Mouse (Mus musculus) B cell, adult 2 months (primary cell): ENCODE data around the gene Telo2.
A peak's percentile ranks its signal among the peaks of the same experiment; 100 is the strongest.
"Not testable (repeated sequence)": the region's sequence is repeated elsewhere in the genome, so short reads cannot be mapped to it uniquely, and the experiment has no call there.

ENCODE experiments used
- DNase-seq, 2 experiments: peaks; one replicate each; pipeline ENCODE4 v3.0.0; 2022

Telo2 gene

DNA sequence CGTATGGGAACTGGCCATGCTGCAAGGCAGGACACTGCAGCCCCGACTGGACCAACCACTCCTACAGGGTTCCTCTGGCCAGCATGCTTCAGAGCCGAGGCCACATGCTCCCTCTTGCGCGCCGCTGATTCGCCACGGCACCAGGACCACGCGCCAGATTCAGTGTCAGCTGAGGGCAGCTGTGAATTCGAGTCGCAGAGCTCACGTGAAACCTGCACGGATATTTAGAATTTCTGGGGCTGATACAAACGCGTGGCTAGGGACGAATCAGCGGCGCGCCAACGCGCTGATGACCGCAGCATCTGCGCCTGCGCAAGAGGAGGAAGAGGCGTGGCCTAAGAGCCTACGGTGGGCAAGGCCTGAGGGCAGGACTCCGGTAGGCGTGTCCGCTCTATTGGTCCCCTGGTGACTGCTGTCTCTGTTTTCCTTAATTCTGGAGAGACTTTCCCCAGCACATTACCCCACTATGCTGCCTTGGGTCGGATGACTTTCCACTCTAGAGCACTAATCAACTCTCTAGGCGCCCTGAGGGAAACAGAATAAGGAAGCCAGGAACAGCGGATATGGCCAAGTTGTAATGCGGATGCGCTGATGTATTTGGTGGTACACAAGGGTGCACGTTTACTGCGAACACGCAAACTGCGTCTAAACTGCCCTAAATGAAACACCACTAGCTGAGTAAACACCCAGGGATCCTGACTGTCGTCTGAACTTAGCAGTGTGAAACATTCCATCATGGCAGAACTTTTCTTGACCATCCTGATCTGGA is at the start of gene Telo2:
Telo2 (minus strand) TSS at position 304 of the 769 bp plus-strand sequence.
- peak; percentile 94 for DNase-seq

DNA sequence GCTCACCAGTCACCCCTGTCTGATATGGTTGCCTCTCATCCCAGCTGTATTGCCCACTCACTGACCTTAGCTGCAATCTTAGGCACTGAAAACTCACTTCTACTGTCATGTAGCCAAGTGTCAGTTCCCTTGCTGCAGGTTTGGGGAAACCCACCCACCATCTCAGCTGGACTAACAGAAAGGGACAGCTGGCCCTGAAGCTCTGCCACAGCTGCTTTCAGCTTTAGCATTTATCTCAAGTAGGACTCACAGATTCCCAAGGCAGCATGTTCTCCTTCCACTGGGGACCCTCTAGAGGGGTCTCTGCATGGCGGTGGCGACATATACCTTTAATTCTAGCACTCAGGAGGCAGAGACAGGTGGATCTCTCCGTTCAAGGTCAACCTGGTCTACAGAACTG is 49.0 kb upstream of the Telo2 start:
- DNase-seq, result no peak

DNA sequence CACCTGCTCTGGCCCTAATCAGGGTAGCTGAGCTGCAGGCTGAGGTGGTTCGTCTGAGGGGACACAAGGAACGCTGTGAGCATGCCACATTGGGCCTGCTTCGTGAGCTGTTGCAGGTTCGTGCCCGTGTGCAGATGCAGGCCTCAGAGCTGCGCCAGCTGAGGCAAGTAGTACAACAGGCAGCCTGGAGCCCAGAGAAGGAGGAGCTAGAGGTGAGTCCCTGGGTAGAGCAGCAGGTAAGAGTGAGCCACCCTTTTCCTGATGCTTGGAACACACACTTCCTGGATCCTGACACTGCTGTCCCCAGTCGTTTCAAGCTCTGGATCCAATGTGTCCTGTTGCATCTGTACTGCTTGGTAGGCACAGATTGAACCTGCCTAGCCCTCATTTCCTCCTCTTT is 47.6 kb upstream of the Telo2 start:
- no peak for DNase-seq

DNA sequence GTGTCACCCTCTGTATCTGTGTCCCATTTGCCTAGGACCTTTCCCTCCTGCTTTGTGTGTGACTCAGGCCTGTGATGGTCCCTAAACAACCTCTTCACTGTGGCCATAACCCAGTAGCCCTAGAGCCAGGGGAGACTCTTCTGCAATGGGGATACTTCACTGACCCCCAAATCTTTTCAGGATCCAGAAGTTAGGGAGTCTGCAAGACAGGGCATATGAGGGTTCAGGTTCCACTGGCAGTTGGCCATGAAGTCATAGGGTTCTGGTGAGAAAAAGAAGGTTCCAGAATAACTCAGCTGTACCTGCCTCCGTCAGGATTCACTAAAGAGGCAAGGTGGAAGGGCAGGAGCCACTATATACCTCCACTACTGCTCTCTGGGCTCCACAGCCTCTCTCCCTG is 46.4 kb upstream of the Telo2 start, which contains the start of gene Ccdc154:
Ccdc154 (plus strand) TSS at position 301 of the 400 bp plus-strand sequence.
- DNase-seq, result no peak

DNA sequence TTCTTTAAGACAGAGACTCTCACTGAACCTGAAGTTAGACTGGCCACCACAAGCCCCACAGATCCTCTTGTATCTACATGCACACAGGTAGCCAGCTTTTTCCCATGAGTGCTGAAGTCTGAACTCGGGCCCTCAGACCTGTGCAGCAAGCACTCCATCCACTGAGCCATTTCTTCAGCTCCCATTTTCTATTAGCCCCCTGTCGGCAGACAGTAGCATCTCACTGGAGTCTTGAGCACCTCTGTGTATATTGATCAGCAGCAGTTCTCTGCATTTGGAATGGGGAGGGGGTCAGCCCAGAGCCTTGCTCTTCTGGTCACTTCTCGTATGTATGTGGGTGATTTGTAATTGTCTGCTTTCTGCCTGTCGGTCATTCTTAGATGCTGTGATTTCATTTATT is 24.2 kb upstream of the Telo2 start:
- no peak for DNase-seq

DNA sequence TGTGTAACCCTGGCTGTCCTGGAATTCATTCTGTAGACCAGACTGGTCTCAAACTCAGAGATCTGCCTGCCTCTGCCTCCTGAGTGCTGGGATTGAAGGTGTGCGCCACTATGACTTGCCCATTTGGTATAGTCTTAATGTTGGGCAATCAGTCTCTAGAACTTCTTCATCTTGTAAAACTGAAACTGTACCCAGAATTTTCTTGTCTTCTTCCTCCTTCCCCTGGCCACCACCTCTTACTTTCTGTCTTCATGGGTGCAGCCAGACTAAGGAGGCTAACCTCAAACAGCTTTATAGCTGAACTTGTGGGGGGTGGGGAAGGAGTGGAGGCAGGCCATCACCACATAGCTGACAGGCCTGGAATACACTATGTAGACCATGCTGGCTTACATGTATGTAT is 23.0 kb upstream of the Telo2 start:
- DNase-seq, result no peak

DNA sequence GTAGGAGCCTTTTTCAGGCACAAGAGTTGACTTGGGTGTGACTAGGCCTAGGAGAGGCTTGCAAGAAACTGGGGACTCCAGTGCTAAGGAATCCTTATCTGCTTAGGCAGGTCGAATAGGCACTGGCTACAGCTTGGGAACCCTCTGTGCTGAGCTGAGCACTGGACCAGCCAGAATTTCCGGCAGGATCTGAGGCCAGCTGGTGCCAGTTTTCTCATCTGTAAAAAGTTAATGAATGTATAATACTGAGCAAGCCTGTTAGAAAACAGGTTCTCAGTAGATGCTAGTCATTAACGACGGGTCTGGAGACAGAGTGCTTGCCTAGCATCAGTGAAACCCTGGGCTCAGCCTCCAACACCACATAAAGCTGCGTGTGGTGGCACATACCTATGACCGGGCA is 19.9 kb upstream of the Telo2 start:
- no peak for DNase-seq

DNA sequence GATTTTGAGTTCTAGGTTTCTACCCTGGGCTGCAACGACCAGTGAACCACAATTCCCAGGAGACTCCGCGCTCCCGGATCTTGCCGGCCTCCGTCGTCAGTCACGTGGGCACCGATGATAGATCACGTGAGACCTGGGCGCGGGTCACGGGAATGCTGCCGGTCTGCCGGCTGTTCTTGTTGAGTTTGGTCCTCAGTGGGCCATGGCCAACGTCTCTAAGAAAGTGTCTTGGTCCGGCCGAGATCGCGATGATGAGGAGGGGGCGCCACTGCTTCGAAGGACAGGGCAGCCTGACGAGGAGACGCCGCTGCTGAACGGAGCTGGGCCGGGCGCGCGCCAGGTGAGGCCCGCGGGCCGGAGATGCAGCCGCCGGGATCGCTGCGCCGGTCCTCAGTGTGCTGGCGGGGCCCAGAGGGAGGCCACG is 17.5 kb upstream of the Telo2 start, which contains the start of gene Clcn7:
Clcn7 (plus strand) TSS at position 117 of the 424 bp plus-strand sequence.
- peak; percentile 91 to 92 for DNase-seq

DNA sequence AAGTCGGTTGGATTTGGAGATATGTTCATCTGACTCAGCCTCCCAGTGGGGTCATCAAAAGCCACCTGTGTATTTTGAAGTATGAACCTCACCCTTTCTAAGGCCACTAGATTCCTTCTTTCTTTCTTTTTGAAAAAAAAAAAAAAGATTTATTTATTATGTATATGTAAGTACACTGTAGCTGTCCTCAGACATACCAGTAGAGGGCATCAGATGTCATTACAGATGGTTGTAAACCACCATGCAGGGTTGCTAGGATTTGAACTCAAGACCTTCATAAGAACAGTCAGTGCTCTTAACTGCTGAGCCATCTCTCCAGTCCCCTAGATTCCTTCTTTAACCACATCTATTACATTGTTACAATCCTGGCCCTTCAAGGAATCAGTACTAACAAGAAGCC is 14.3 kb upstream of the Telo2 start:
- no peak for DNase-seq

DNA sequence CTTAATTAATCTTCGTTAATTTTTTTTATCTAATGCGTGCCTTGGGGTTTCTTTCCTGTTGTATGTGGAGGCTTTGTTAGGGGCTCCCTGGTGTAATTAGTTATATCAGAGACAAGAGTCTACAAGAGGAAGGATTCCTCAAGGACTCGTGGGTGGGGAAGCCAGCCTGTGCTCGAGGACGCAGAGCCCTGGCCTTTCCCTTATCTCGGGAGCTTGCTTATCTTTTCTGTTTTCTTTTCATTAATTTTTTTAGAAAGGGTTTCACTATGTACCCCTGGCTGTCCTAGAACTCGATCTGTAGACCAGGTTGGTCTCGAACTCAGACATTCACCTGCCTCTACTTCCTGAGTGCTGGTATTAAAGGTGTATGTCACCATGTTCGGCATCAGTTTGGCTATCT is 11.9 kb upstream of the Telo2 start:
- no peak for DNase-seq

DNA sequence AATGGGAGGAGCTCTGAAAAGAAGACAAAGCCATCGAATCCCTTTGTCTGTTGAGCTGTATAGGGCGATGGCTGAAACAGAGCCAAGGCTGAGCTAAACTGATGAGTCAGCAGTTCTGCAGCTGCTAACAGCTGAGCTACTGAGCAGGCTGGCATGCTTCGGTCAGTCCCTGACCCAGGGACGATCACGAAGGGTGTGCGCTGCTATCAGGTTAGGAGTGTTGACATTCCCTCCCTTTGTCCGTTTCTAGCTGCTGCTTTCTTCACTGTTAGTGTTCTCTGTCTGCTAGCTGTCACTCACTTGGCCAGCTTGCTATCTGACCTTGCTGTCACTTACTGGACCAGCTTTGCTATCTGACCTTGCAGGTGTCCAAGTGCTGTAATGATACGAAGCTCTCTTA is 11.3 kb upstream of the Telo2 start:
- DNase-seq, result no peak

DNA sequence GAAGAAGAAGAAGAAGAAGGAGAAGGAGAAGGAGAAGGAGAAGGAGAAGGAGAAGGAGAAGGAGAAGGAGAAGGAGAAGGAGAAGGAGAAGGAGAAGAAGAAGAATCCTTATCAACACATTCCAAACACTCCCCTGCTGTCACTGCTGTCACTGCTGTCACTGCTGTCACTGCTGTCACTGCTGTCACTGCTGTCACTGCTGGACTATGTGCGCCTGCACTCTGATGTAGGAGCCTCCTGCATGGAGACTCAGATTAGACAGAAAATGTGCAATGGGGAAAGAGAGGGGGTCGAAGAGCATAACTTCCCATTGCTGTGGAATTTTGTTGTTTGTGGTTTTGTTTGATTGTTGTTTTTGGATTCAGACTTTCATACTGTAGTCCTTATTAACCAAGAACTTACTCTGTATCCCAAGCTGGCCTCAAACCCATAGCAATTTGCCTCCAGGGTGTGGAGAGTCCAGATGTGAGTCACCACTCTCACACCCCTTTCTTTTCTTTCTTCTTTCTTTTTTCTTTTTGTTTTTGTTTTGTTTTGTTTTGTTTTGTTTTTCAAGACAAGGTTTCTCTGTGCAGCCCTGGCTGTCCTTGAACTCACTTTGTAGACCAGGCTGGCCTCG is 9.8 kb upstream of the Telo2 start:
- DNase-seq, result not testable (repeated sequence)

DNA sequence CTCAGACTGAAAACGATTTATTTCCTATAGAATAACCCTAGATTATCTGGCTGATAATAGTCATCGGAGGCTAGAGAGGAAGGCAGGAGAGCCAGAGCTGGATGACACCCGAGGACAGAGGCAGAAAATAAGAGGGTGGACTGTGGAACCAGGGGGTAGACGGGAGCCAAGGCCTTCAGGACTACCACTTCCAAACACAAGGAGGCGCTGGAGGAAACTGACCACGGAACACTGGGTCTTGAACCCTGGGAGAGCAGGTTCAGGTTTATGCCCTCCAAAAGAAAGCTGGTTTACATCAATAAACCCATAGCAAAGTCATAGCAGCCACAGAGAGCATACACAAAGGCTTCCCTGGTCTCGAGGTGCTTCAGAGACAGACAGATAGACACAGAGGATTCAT is 8.2 kb upstream of the Telo2 start:
- peak; percentile 65 to 68 for DNase-seq

DNA sequence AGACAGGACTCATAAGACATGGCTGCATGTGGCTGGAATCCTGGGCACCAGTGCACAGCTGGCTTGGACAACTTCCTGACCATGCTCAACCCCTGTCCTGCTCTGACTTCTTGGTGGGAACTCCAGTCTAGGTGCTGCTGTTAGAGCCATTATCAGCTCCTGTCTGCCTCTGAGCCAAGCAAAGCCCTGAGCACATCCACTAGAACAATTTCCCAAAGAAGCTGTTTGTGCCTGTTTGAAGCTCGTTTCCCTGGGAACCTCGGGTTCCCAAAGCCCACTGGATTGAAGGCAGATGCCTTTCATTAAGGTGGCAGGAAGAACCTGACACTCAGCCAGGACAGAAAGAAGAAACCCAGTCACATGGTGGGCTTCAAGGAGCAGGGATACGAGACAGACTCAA is 4.6 kb upstream of the Telo2 start, which contains the start of gene Ptx4:
Ptx4 (plus strand) TSS at position 355 of the 400 bp plus-strand sequence.
- DNase-seq, result no peak

DNA sequence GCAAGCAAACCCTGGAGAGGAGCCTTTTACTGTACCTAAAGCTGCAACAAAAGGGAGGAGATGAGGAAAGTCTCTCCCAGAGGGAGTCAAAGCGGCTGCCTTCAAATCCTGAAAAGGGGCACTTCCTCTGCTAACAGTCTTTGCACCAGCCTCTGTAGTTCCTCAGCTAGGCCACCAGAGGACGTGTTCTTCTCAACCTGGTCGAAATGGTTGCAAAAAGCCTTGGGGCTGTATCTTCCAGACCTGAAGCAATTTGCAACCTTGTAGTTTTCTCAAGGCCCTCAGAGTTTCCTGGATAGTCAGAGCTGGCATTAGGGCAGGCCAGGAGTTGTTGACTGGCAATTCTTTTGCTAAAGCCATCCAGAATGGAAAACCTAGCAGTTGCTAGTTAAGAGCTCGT is 1.5 kb upstream of the Telo2 start:
- DNase-seq, result peak; percentile 63 to 67

DNA sequence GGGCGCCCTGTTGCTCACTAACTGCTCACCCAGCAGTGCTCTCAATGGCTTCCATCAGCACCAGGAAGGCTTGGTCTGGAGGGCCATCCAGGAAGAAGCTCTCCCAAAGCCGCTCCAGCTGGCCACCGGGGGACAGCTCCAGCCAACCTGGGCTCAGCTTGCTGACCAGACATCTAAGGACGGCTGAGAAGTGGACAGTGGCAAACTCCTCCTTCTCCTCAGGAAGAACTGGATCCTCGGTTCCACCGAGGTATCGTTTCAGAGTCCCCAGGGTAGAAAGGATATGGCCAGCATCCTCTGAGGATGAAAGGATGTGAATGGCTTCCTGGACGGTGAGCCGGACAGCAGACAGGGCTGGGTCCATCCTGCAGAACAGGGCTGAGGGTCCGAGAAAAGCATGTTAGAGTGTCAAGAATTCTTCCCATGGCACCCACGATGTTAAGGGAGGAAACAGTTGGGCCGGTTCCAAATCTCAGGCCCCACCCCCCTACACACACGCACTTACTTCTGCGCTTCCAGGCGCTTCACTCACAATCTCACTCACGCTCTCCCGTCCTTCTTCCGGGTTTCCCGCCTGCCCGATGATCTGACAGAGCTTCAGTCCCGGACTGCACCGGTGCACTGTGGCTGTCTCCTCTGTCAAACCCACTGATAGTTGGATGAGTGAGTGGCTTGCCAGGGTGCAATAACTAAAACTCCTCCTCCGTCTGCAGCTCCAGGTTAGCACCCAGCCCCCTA is 690 bp downstream of the Telo2 start:
- DNase-seq, result no peak

DNA sequence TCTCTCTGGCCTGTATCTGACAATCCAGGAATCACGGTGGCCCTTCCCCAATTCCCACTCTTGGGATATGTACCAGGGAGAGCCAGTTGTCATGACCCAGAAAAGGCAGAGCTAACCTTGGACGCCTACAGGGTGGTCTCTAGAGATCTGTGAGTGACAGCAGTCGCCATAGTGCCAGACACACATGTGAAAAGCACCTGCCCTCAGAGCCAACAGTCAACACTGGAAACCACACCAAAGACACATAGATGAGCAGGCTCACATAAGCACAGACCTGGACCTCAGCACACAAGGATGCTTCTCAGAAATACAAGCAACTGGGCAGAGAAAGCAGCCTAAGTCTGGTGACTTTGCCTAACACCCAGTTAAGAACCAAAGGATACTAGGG is 3.4 kb downstream of the Telo2 start:
- DNase-seq, result no peak

DNA sequence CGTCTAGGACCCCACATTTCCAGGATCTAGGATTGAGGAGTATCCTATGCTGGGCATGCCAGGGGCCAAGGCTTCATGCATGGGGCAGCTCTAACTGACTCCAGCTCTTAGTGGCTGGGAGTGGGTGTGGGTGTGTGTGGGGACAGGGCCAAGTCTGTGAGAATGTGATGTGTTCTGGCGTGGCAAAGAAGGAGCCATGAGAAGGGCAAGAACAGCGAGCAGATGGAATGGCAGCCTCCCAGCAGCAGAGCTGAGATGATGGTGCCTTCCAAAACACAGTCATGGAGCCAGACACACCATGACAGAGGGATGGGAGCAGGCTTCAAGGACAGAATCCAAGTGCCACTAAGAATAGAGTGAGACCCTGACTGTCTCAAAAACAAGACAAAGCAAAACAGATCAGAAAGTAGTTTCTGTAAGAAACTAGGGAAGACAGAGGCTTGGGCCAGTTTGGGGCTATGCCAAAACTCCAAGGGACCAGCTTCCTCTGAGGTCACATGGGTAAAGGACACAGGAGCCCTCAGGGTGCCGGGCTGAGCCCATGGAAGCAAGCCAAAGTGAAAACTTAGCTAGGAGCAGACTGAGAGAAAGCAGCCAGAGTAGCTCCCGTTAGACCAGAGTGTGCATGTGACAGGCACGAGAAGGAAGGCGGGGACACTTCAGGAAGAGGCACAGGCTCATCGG is 3.9 kb downstream of the Telo2 start:
- DNase-seq, result no peak

DNA sequence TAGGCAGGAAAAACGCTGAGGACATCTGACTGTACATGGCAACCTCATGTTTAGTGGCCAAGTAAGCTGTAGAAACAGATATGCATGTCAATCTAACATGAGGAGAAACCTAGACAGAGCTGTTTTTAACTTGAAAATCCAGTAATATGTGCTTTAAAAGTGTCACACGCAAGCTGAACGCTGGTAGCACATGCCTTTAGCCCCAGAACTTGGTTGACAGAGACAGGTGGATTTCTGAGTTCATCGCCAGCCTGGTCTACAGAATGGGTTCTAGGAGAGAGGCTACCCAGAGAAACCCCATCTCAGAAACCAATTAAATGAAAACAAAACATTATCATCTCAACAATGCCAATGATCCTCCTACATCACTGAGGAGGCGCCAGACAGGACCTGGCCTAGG is 4.5 kb downstream of the Telo2 start:
- no peak for DNase-seq

DNA sequence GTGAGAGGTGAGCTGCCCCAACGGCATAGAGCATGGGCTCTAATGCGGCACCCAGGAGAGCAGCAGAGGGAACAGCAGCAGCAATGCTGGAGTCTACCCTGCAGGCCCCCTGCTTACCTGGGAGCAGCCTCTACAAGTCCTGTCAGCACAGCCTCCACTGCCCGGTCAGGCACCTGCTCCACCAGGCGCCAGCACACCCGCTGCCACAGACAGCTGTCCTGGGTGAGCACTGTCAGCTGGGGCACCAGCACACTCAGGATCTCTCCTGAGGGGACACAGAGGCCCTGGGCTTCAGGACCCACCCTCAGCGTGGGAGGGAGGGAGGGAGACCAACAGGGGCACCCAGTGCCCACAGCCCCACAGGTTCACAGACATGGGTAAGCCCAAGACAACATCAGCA is 5.2 kb downstream of the Telo2 start:
- no peak for DNase-seq

DNA sequence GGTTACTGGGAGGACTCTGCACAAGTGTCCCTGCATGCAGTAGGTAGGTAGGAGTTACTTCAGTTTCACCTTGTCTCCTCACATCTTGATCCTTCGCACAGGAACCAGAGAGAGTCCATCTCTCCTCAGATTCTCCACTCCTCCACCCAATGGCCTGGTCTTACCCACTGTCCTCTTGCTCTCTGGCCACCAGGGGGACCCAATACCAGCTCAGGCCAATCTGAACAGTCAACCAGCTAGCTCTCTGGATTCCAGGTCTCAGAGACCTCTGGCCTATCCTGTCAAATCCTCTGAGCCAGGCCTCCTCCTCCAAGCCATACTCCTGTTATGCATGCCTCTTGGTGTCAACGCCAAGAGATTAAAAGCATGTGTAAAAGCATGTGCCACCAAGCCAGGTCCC is 6.2 kb downstream of the Telo2 start:
- peak; percentile 40 to 55 for DNase-seq

DNA sequence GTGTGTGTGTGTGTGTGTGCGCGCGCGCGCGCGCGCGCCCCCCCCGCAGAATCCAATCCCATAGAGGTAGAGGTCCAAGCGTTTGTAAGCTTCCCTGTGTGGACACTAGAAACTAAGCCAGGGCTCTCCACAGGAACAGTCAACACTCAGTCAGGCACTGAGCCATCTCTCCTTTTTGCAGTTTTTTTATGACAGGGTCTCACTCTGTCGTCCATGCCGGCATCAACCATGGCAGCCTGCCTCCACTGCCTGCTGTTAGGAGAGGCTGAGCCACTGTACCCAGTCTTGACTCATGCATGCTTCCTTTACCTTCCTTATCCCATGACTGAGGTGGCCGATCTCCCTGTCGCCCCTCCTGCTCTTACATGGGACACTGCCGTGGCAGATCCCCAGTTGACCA is 8.0 kb downstream of the Telo2 start:
- no peak for DNase-seq

DNA sequence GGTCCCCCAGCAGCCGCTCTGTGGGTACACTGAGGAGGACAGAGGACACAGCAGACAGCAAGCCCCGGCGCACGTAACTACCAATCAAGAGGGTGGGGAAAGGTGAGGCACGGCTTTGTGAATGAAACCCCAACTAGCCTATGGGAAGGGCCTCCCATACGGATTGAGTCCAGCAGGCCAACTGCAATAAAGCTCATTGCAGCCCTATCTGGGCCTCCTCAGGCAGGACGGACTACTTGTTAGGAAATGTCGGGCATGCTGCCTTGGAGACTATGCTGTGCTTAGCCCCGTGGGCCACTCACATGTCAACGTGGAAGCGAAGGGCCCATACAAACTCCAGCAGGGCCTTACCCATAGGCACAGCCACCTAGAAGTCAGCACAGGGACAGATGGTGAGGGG is 14.4 kb downstream of the Telo2 start:
- no peak for DNase-seq
